Mouse (Mus musculus) megakaryocyte-erythroid progenitor cell, adult 5 weeks (primary cell): ENCODE data around the gene Srrt. TPM values are rescaled to one million over a fixed set of nuclear protein-coding genes. Genes with fewer than 3 reads are reported as not detected.

Experiments
- polyA plus RNA-seq: library from polyadenylated mRNA; stranded (reverse); fragments of >175 nt; gene quantifications from 2 replicates; pipeline ENCODE4 v1.2.3, GENCODE M21; 2012

The Srrt gene
- polyA plus RNA-seq = 423 and 553 TPM in 2 replicates

GRCm38 (mm10) chr5:137307071-137307912, at the start of gene Srrt:
TSS of gene Srrt (minus strand) at chr5:137307674.

GRCm38 (mm10) chr5:137349384-137350204, 42.1 kb upstream of the Srrt start, which contains the start of gene Ephb4:
TSS of gene Ephb4 (plus strand) at chr5:137350109.

GRCm38 (mm10) chr5:137333512-137334174, 26.2 kb upstream of the Srrt start, which contains the start of gene Slc12a9:
TSS of gene Slc12a9 (minus strand) at chr5:137333597.

GRCm38 (mm10) chr5:137314193-137315083, 7.0 kb upstream of the Srrt start, which contains the start of gene Trip6:
TSS of gene Trip6 (minus strand) at chr5:137314404.

GRCm38 (mm10) chr5:137293839-137294743, 13.4 kb downstream of the Srrt start, which contains the start of gene Ufsp1:
TSS of gene Ufsp1 (plus strand) at chr5:137294629.

DNA sequence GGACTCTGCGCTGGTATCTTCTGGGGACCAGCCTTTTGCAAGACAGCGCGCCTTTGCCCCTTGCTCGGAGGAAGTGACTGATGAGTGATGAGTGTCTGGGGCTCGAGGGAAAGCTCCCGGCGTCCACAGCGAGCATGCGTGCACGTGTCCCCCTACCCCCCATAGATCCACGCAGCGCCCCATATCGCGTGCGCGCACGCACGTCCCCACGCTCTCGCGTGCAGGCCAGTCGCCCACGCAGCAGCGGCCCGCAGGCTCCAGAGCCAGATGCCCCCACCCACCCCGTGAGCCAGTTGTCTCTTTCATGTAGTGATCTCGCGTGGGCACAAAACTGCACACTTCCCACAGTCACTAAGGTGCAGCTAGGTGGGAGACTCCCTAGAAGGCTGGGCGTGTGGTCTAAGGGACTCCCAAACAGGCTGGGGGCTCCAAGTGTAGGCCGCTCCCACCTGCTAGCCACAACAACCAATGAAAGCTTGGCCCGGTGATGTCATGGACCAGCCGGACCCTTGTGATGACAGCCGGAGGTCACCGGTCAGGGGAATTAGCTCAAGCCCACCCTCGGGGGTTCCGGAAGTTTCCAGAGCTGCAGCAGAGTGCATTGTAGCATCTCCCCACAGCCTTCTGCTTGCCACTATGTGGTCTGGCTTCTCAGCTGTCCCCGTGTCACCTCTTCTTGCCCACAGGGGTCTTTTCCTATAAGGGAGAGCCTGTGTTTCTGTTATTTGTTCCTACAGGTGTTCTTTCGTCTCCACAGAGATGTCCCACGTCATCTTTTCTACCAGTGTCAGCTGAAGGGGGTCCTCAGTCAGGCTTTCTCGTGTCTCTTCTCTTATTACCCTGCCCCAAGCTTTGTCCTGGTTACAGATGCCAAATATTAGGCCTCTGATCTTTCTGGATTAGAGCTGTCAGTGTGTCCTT, 20.2 kb downstream of the Srrt start, which contains the start of gene Ache:
TSS of gene Ache (plus strand) at position 488 of the 921 bp plus-strand sequence.

Other genes with a start within 250 kb of the Srrt start
- gene Serpine1, start 235.4 kb downstream of the Srrt start, polyA plus RNA-seq = 0.35 and 0.64 TPM in 2 replicates
- gene Trim56, start 191.5 kb downstream of the Srrt start, polyA plus RNA-seq = 13.5 and 14.7 TPM in 2 replicates
- not detected in 2 replicates for gene Muc3, start 158.4 kb downstream of the Srrt start, polyA plus RNA-seq
- 0.18 and 0.41 TPM in 2 replicates for gene Muc3a, start 95.3 kb downstream of the Srrt start, polyA plus RNA-seq
- 46.0 and 66.5 TPM in 2 replicates for gene Ache, start 20.2 kb downstream of the Srrt start, polyA plus RNA-seq
- 33.9 and 57.2 TPM in 2 replicates for gene Ufsp1, start 13.0 kb downstream of the Srrt start, polyA plus RNA-seq
- 70.9 and 87.7 TPM in 2 replicates for gene Trip6, start 6.7 kb upstream of the Srrt start, polyA plus RNA-seq
- gene Slc12a9, start 25.9 kb upstream of the Srrt start, polyA plus RNA-seq = 13.8 and 13.9 TPM in 2 replicates
- gene Ephb4, start 42.4 kb upstream of the Srrt start, polyA plus RNA-seq = 0.11 and 0.28 TPM in 2 replicates
- gene Zan, start 169.4 kb upstream of the Srrt start, polyA plus RNA-seq = 0.42 and 0.71 TPM in 2 replicates
- 69.8 and 82.0 TPM in 2 replicates for gene Pop7, start 194.8 kb upstream of the Srrt start, polyA plus RNA-seq
- 59.1 and 84.0 TPM in 2 replicates for gene Gigyf1, start 210.9 kb upstream of the Srrt start, polyA plus RNA-seq
- gene Epo, start 225.6 kb upstream of the Srrt start, polyA plus RNA-seq = not detected in 2 replicates
- gene Gnb2, start 225.8 kb upstream of the Srrt start, polyA plus RNA-seq = 450 and 452 TPM in 2 replicates
- gene Actl6b, start 245.8 kb upstream of the Srrt start, polyA plus RNA-seq = not detected in 2 replicates